In the genomic region with DNA sequence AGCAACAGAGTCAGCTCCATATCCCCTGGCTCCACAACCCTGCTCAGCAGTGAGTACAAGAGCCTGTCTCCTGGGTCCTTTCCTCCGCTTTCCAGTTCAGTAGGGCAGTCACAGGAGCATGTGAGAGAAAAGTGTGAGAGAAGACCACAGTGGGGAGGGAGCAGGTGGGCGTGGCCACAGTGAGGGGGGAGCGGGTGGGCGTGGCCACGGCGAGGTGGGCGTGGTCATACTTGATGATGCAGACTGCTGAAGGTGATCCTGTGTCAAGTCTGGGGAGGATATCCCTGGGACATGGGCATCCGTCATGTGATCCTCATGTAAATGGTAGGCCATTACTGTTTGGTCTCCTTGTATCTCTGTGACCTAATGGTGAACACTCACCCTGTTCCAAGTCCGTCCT, we compare ENCODE assay signal across 24 mouse cellular contexts. TPM values are rescaled to one million over a fixed set of nuclear protein-coding genes. Genes with fewer than 3 reads are reported as not detected.
DNase-seq lines count a peak whose midpoint lies in the region; ATAC-seq and TF ChIP-seq lines count a peak whose summit lies in the region.
"Had no signal": no experiment of that assay in that cellular context is flagged by ENCODE, and none has a peak within 500 bp of the region (broad histone marks: within the 10 kb centered on the region; RNA-seq: fewer than 3 reads in every experiment).

No protein-coding gene starts in this region.

- ATAC-seq in liver, embryonic 12.5 days = peak; percentile 17; the same call in 1 of the 2 replicates
- no peak for ATAC-seq in intestine, postnatal 0 days
- ATAC-seq: intestine, embryonic 16.5 days had no signal

- H3K27ac ChIP-seq in liver, embryonic 12.5 days = no peak overlapping the region
- H3K27ac ChIP-seq in intestine, postnatal 0 days (ENCODE audit: low read depth, low read length) = no peak overlapping the region
- H3K27ac ChIP-seq: forebrain, embryonic 12.5 days; heart, embryonic 15.5 days; hindbrain, embryonic 15.5 days; layer of hippocampus, adult 2 months; limb, embryonic 15.5 days; lung, embryonic 15.5 days; macrophage; neural tube, embryonic 15.5 days had no signal

- no peak for TF ChIP-seq CTCF in intestine, postnatal 0 days (IDR thresholded peaks at IDR 0.05; ENCODE audit: low read depth)

- DNase-seq in kidney, postnatal 10 days = peak; percentile 22
- DNase-seq in kidney, postnatal 4 days = no peak
- DNase-seq in 416B (ENCODE audit: low read depth) = peak; percentile 15
- DNase-seq in NIH3T3 (ENCODE audit: low read depth) = peak; percentile 31
- no peak for DNase-seq in natural killer cell, adult 2 months (ENCODE audit: low spot score in 2 of 2)
- no peak for DNase-seq in cerebellum, adult 18-20 months
- DNase-seq: adrenal gland, postnatal 10 days; cerebellum, adult 11-12 months; gastrocnemius, postnatal 36 days; heart, postnatal 4 days; midbrain, embryonic 14.5 days; right cerebral cortex, postnatal 25 days; thymus, postnatal 14 days had no signal

- no peak overlapping the region for H3K4me3 ChIP-seq in liver, embryonic 12.5 days
- no peak overlapping the region for H3K4me3 ChIP-seq in intestine, postnatal 0 days (ENCODE audit: low read depth, low read length)
- H3K4me3 ChIP-seq: forebrain, embryonic 12.5 days; heart, embryonic 15.5 days; hindbrain, embryonic 15.5 days; layer of hippocampus, adult 2 months; limb, embryonic 15.5 days; lung, embryonic 15.5 days; neural tube, embryonic 15.5 days had no signal

- peaks cover 52% of the 10 kb centered on the region for H3K36me3 ChIP-seq in liver, embryonic 12.5 days
- peaks cover 44% of the 10 kb centered on the region for H3K36me3 ChIP-seq in intestine, postnatal 0 days (ENCODE audit: control insufficient read depth, insufficient read depth)

- 56% methylated on average over 9 of the region's 9 CpGs for WGBS in liver, embryonic 12.5 days (ENCODE audit: insufficient replicate concordance)
- WGBS in intestine, postnatal 0 days = 57% methylated on average over 9 of the region's 9 CpGs

- no peaks in the 10 kb centered on the region for H3K9me3 ChIP-seq in liver, embryonic 12.5 days (replicated peaks)
- H3K9me3 ChIP-seq in intestine, postnatal 0 days (ENCODE audit: control insufficient read depth) = no peaks in the 10 kb centered on the region
- H3K9me3 ChIP-seq: forebrain, embryonic 12.5 days; heart, embryonic 15.5 days; hindbrain, embryonic 15.5 days; limb, embryonic 15.5 days; lung, embryonic 15.5 days; neural tube, embryonic 15.5 days had no signal

- no peak overlapping the region for H3K4me2 ChIP-seq in liver, embryonic 12.5 days
- no peak overlapping the region for H3K4me2 ChIP-seq in intestine, postnatal 0 days (replicated peaks; ENCODE audit: low read depth)
- H3K4me2 ChIP-seq: forebrain, embryonic 12.5 days; heart, embryonic 15.5 days; hindbrain, embryonic 15.5 days; limb, embryonic 15.5 days; lung, embryonic 15.5 days; neural tube, embryonic 15.5 days had no signal

- H3K27me3 ChIP-seq in liver, embryonic 12.5 days (replicated peaks) = no peaks in the 10 kb centered on the region
- H3K27me3 ChIP-seq in intestine, postnatal 0 days (replicated peaks; ENCODE audit: control insufficient read depth, insufficient read depth, low read length) = no peaks in the 10 kb centered on the region
- H3K27me3 ChIP-seq: forebrain, embryonic 12.5 days; heart, embryonic 15.5 days; hindbrain, embryonic 15.5 days; limb, embryonic 15.5 days; lung, embryonic 15.5 days; neural tube, embryonic 15.5 days had no signal

- H3K4me1 ChIP-seq in liver, embryonic 12.5 days = peaks cover 29% of the 10 kb centered on the region
- H3K4me1 ChIP-seq in intestine, postnatal 0 days (replicated peaks; ENCODE audit: control insufficient read depth, insufficient read depth, low read length) = no peaks in the 10 kb centered on the region

- H3K9ac ChIP-seq in liver, embryonic 12.5 days = no peak overlapping the region
- no peak overlapping the region for H3K9ac ChIP-seq in intestine, postnatal 0 days (ENCODE audit: low read depth, low read length)
- H3K9ac ChIP-seq: forebrain, embryonic 12.5 days; heart, embryonic 15.5 days; hindbrain, embryonic 15.5 days; limb, embryonic 15.5 days; lung, embryonic 15.5 days; neural tube, embryonic 15.5 days had no signal

RNA-seq across cellular contexts. Expression of a gene that starts 5.3 kb away (rescaled TPM):
- 2.3 and 2.4 TPM in 2 replicates for polyA plus RNA-seq in liver, embryonic 12.5 days (2016; fragmentation: Nextera tagmentation; extraction: Ambion mirVana)
- polyA plus RNA-seq in intestine, postnatal 0 days (2015; fragmentation: Nextera tagmentation; extraction: Ambion mirVana) = 0.91 and 1.4 TPM in 2 replicates

RNA-seq across cellular contexts. Expression of a gene that starts 5.5 kb away (rescaled TPM):
- polyA plus RNA-seq in liver, embryonic 12.5 days (2016; fragmentation: Nextera tagmentation; extraction: Ambion mirVana) = 31.9 and 34.1 TPM in 2 replicates
- polyA plus RNA-seq in intestine, postnatal 0 days (2015; fragmentation: Nextera tagmentation; extraction: Ambion mirVana) = 21.5 and 23.2 TPM in 2 replicates

RNA-seq across cellular contexts. Expression of a gene that starts 41.9 kb away (rescaled TPM):
- 11.5 and 12.0 TPM in 2 replicates for polyA plus RNA-seq in liver, embryonic 12.5 days (2016; fragmentation: Nextera tagmentation; extraction: Ambion mirVana)
- polyA plus RNA-seq in intestine, postnatal 0 days (2015; fragmentation: Nextera tagmentation; extraction: Ambion mirVana) = 54.4 and 56.5 TPM in 2 replicates

RNA-seq across cellular contexts. Expression of a gene that starts 41.9 kb away (rescaled TPM):
- polyA plus RNA-seq in liver, embryonic 12.5 days (2016; fragmentation: Nextera tagmentation; extraction: Ambion mirVana) = 0.51 and 0.78 TPM in 2 replicates
- 0.42 and 0.53 TPM in 2 replicates for polyA plus RNA-seq in intestine, postnatal 0 days (2015; fragmentation: Nextera tagmentation; extraction: Ambion mirVana)

RNA-seq across cellular contexts. Expression of a gene that starts 50.0 kb away (rescaled TPM):
- 17.7 and 18.2 TPM in 2 replicates for polyA plus RNA-seq in liver, embryonic 12.5 days (2016; fragmentation: Nextera tagmentation; extraction: Ambion mirVana)
- polyA plus RNA-seq in intestine, postnatal 0 days (2015; fragmentation: Nextera tagmentation; extraction: Ambion mirVana) = 17.4 and 18.7 TPM in 2 replicates

Comparison
In these comparisons a context has a peak if more than half of its experiments do, and no peak if none do; other contexts are left out.
1. DNase-seq: peak in kidney, postnatal 10 days (single experiment), 416B (single experiment) and NIH3T3 (single experiment); none in kidney, postnatal 4 days (0 of 2), natural killer cell, adult 2 months (0 of 2) and cerebellum, adult 18-20 months (0 of 2).